Mouse (Mus musculus) E14TG2a.4 (cell line): ENCODE measurements around the gene Crtc3.

ENCODE experiments used
- H3K27me3 ChIP-seq: 2 replicates; pipeline ENCODE4 v1.6.1; 2014; ENCODE audit warnings: low read length, control low read depth; ENCODE audit not compliant: insufficient read depth
- H3K36me3 ChIP-seq: 2 replicates; pipeline ENCODE4 v1.6.1; 2014; ENCODE audit warnings: low read length, control low read depth; ENCODE audit not compliant: insufficient read depth
- H3K4me1 ChIP-seq: replicated peaks from 2 replicates; pipeline ENCODE4 v1.6.1; 2014; ENCODE audit warnings: low read depth, low read length, control low read depth
- H3K4me3 ChIP-seq: replicated peaks from 2 replicates; pipeline ENCODE4 v1.5.1; 2014; ENCODE audit warnings: mild to moderate bottlenecking, low read length
- H3K9me3 ChIP-seq: 2 replicates; pipeline ENCODE4 v1.6.1; 2014; ENCODE audit warnings: low read length, control low read depth
- NANOG ChIP-seq: IDR thresholded peaks from 2 replicates; pipeline ENCODE4 v1.6.1; 2014; ENCODE audit warnings: borderline replicate concordance, low read length, mixed read lengths
- POU5F1 ChIP-seq: IDR thresholded peaks from 2 replicates; pipeline ENCODE4 v1.6.1; 2014; ENCODE audit warnings: low read length, borderline replicate concordance

Crtc3 gene

DNA sequence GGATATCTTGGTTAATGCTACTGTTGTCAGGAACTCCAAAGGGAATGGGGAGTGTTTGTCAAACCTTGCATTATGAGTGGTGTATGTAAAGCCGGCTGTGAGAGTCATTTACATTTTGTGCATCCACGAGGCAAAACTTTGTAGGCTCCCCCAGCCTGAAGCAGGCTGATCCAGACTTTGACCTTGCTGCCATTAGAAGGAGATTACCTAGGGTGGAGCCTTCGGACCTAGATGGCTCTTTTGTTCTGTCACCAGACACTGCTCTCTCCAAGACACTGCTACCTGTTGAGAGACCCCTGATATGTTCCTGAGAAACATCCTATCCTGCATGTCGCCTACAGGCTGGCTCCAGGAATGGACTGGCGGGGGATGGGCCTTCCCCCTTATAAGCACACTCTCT, 149.1 kb downstream of the Crtc3 start:
- H3K4me1 ChIP-seq: peaks cover 35% of the 10 kb centered on the region
- TF ChIP-seq NANOG: peak; percentile 63
- TF ChIP-seq POU5F1: no peak

More for the DNA sequence above, 149.1 kb downstream of the Crtc3 start:
- Histone ChIP-seq H3K9me3 (peaks cover 41% of the 10 kb centered on the region), H3K36me3 (peaks cover 2% of the 10 kb centered on the region; the same call in 1 of the 2 replicates), H3K4me3 (no peak overlapping the region), H3K27me3 (no peaks in the 10 kb centered on the region)
